Comparison of ENCODE assay signal across 12 mouse cellular contexts in the genomic region with DNA sequence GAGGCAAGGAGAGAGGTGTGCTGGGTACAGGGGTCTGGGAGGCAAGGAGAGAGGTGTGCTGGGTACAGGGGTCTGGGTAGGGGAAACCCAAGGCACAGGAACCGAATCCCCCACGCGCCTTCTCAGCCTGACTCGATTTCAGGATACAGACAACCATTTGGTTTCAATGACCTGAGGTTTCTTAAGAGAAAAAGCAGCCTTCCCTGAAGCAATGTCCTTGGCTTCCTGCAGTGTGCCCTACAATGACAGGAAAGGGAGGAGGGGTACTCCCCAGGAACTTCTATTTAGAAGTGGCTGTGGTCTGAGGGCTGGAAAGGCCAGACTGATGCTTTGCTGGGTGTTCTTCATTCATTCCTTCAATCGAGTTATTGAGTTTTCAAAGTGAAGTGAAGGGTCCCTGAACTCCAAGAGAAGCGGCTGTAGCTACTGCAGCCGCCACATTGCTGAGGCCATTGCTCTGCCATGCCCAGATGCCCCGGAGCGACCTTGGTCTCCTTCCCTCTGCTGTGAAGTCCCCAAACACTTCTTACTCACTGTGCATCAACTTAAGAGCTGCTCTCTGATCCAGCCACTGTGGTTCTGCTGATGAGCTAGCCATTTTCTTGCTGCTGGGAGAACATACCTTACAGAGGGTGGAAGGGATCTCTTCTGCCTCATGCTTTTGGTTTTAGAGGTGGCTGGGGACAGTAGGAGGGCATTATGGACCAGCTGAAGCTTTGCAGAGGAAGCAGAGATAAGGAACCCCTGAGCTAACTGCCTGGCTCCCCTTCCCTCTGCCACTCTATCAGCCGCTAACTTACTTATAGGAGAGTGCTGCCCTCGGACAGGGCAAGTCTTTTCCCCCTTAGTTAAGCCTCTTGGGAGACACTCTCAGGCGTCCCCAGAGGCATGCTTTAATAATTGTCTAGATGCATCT. TPM values are rescaled to one million over a fixed set of nuclear protein-coding genes. Genes with fewer than 3 reads are reported as not detected.
DNase-seq lines count a peak whose midpoint lies in the region; ATAC-seq and TF ChIP-seq lines count a peak whose summit lies in the region.
"Had no signal": no experiment of that assay in that cellular context is flagged by ENCODE, and none has a peak within 500 bp of the region (broad histone marks: within the 10 kb centered on the region; RNA-seq: fewer than 3 reads in every experiment).

No protein-coding gene starts in this region.

- H3K4me3 ChIP-seq in liver, embryonic 13.5 days (replicated peaks) = no peak overlapping the region
- no peak overlapping the region for H3K4me3 ChIP-seq in heart, postnatal 0 days (ENCODE audit: low read depth, low read length)
- H3K4me3 ChIP-seq: midbrain, embryonic 12.5 days had no signal

- no peak for TF ChIP-seq CTCF in heart, postnatal 0 days (IDR thresholded peaks at IDR 0.05; ENCODE audit: low read depth)

- DNase-seq in liver, embryonic 13.5 days = no peak
- DNase-seq in liver (no peak), MEL-GATA-1-ER (ENCODE audit: extremely low read depth, low read depth) (peak; percentile 36)
- peak; percentile 13 for DNase-seq in heart, postnatal 0 days (ENCODE audit: low spot score)
- DNase-seq in ovary, postnatal 36 days (ENCODE audit: low spot score) = no peak
- DNase-seq in frontal cortex, postnatal 25 days (ENCODE audit: low spot score in 2 of 2) = no peak
- DNase-seq in cerebellum, postnatal 10 days = no peak
- DNase-seq: cerebellum, adult 9-11 months had no signal

- no peak overlapping the region for H3K9ac ChIP-seq in liver, embryonic 13.5 days
- no peak overlapping the region for H3K9ac ChIP-seq in heart, postnatal 0 days (replicated peaks; ENCODE audit: low read depth, low read length)
- H3K9ac ChIP-seq: midbrain, embryonic 12.5 days had no signal

- H3K4me2 ChIP-seq in liver, embryonic 13.5 days = no peak overlapping the region
- H3K4me2 ChIP-seq in heart, postnatal 0 days (ENCODE audit: low read depth, low read length) = no peak overlapping the region
- H3K4me2 ChIP-seq: midbrain, embryonic 12.5 days had no signal

- H3K27me3 ChIP-seq in liver, embryonic 13.5 days = no peaks in the 10 kb centered on the region
- H3K27me3 ChIP-seq in heart, postnatal 0 days (ENCODE audit: control insufficient read depth, insufficient read depth, low read length) = no peaks in the 10 kb centered on the region
- H3K27me3 ChIP-seq: midbrain, embryonic 12.5 days had no signal

- 15% methylated on average over 12 of the region's 12 CpGs for WGBS in liver, embryonic 13.5 days (ENCODE audit: insufficient replicate concordance)
- 50% methylated on average over 12 of the region's 12 CpGs for WGBS in heart, postnatal 0 days

- no peak for TF ChIP-seq EP300 in heart, postnatal 0 days (IDR thresholded peaks at IDR 0.05; ENCODE audit: low read depth)

- H3K4me1 ChIP-seq in liver, embryonic 13.5 days (replicated peaks) = peaks cover 9% of the 10 kb centered on the region
- 0 out of 2 replicates have a peak, but pooled peaks cover 3% of the 10 kb centered on the region for H3K4me1 ChIP-seq in heart, postnatal 0 days (ENCODE audit: control insufficient read depth, insufficient read depth)
- H3K4me1 ChIP-seq: midbrain, embryonic 12.5 days had no signal

- no peaks in the 10 kb centered on the region for H3K9me3 ChIP-seq in liver, embryonic 13.5 days (replicated peaks)
- no peaks in the 10 kb centered on the region for H3K9me3 ChIP-seq in heart, postnatal 0 days (replicated peaks; ENCODE audit: control insufficient read depth, low read length)
- H3K9me3 ChIP-seq: midbrain, embryonic 12.5 days had no signal

- H3K36me3 ChIP-seq in liver, embryonic 13.5 days = no peaks in the 10 kb centered on the region
- H3K36me3 ChIP-seq in heart, postnatal 0 days (replicated peaks; ENCODE audit: control insufficient read depth, insufficient read depth, low read length) = no peaks in the 10 kb centered on the region
- H3K36me3 ChIP-seq: midbrain, embryonic 12.5 days had no signal

- peak overlapping the region; percentile 39; the same call in 1 of the 2 replicates for H3K27ac ChIP-seq in liver, embryonic 13.5 days
- H3K27ac ChIP-seq in heart, postnatal 0 days (ENCODE audit: low read depth) = peak overlapping the region; percentile 54
- H3K27ac ChIP-seq: midbrain, embryonic 12.5 days had no signal

- ATAC-seq in liver, embryonic 13.5 days (ENCODE audit: low read depth) = 0 out of 2 replicates have a peak, but pooled peaks have one; percentile 23
- ATAC-seq in CD4-positive, CD25-positive, alpha-beta regulatory T cell, adult 4 months = peak; percentile 3
- ATAC-seq in heart, postnatal 0 days (ENCODE audit: insufficient read depth, low read depth) = 0 out of 2 replicates have a peak, but pooled peaks have one; percentile 51
- ATAC-seq: forebrain, embryonic 14.5 days had no signal

RNA-seq across cellular contexts. Expression of a gene that starts 28.5 kb away (rescaled TPM):
- polyA plus RNA-seq in liver, embryonic 13.5 days (2015; fragmentation: Nextera tagmentation; extraction: Ambion mirVana) = 0.15 and 0.27 TPM in 2 replicates
- polyA plus RNA-seq in CD4-positive, CD25-positive, alpha-beta regulatory T cell, adult 4 months (2017; shearing (Covaris generic)) = 1 to 10 TPM; 2.8 to 3.0 TPM
- 0.69 TPM in 1 of 2 replicates, not detected in the other for total RNA-seq in heart, postnatal 0 days (2014; rRNA removed; ENCODE audit: low replicate concordance)
- 0.22 TPM in 1 of 2 replicates, not detected in the other for polyA plus RNA-seq in heart, postnatal 0 days (2015; fragmentation: Nextera tagmentation; extraction: Ambion mirVana)
- total RNA-seq: left cerebral cortex, postnatal 10 days had no signal
- polyA plus RNA-seq: forebrain, embryonic 14.5 days had no signal

Comparison
In these comparisons a context has a peak if more than half of its experiments do, and no peak if none do; other contexts are left out.
1. DNase-seq: peak in MEL-GATA-1-ER (single experiment) and heart, postnatal 0 days (single experiment); none in liver, embryonic 13.5 days (single experiment), liver (single experiment), ovary, postnatal 36 days (single experiment), frontal cortex, postnatal 25 days (0 of 2) and cerebellum, postnatal 10 days (0 of 2).
2. Peak in every context shown above with its lines, with median percentiles within 50 percentile points of each other: ATAC-seq.